Mouse (Mus musculus) monocyte, adult 2 months (primary cell): ENCODE measurements around the gene Pi4kb.

ENCODE experiments used
- DNase-seq, 2 experiments: peaks; one replicate each; pipeline ENCODE4 v3.0.0; 2022; ENCODE audit warnings: low spot score in 2 of 2, low read depth in 1 of 2

Gene Pi4kb

GRCm38 (mm10) chr3:95054481-95055260 lies 80.1 kb downstream of the Pi4kb start:
- no peak for DNase-seq

- DNase-seq = no peak
Observed at GRCm38 (mm10) chr3:95056275-95056674, 81.7 kb downstream of the Pi4kb start.
